Mouse (Mus musculus) C2C12 (cell line): ENCODE data around the gene Hacl1.

Experiments
- CTCF ChIP-seq: IDR thresholded peaks from one replicate; pipeline ENCODE4 v1.5.1; 2011; ENCODE audit not compliant: control insufficient read depth, insufficient read depth, insufficient read length
- MAX ChIP-seq: IDR thresholded peaks from one replicate; pipeline ENCODE4 v1.6.1; 2011; ENCODE audit warnings: mild to moderate bottlenecking, control low read depth
- USF1 ChIP-seq: IDR thresholded peaks from one replicate; pipeline ENCODE4 v1.6.1; 2011; ENCODE audit warnings: low read depth, mild to moderate bottlenecking, control low read depth, moderate library complexity

DNA sequence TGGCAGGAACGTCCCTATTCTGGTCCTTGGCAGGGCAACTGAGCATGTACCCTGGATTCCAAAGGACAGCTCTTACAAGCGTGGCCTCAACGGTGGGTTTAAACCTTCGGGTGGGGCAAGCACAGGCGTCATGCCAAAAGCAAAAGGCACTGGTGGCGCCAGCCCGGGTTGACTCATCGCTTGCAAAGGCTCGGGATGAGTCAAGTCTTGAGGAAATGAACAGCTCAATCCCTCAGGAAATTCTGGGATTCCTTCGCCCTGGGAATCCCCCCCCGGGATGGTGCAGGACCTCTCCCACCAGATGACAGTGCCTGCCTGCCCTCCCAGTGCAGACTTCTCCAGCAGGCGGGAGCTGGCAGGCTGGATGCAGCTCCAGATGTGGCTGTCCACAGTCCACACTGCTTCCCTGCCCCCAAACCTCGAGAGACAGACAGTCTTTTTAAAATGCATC, 28.1 kb upstream of the Hacl1 start:
- TF ChIP-seq CTCF (no peak), MAX (peak; percentile 87), USF1 (no peak)
